9 mouse cellular contexts compared by ENCODE assay signal in genomic region chr9:104079379-104079778, GRCm38 (mm10). TPM values are rescaled to one million over a fixed set of nuclear protein-coding genes. Genes with fewer than 3 reads are reported as not detected.
DNase-seq lines count a peak whose midpoint lies in the region; ATAC-seq lines count a peak whose summit lies in the region.
"Had no signal": no experiment of that assay in that cellular context is flagged by ENCODE, and none has a peak within 500 bp of the region (broad histone marks: within the 10 kb centered on the region; RNA-seq: fewer than 3 reads in every experiment).

No protein-coding gene starts in this region.

- H3K9me3 ChIP-seq in forebrain, embryonic 10.5 days = no peaks in the 10 kb centered on the region
- H3K9me3 ChIP-seq in forebrain, embryonic 15.5 days = no peaks in the 10 kb centered on the region

- no peak overlapping the region for H3K4me2 ChIP-seq in forebrain, embryonic 15.5 days (replicated peaks)

- no peak overlapping the region for H3K27ac ChIP-seq in forebrain, embryonic 10.5 days
- no peak overlapping the region for H3K27ac ChIP-seq in forebrain, embryonic 15.5 days (replicated peaks)

- 50% methylated on average over 5 of the region's 5 CpGs for WGBS in forebrain, embryonic 10.5 days
- 42% methylated on average over 5 of the region's 5 CpGs for WGBS in forebrain, embryonic 15.5 days

- no peak overlapping the region for H3K9ac ChIP-seq in forebrain, embryonic 15.5 days (replicated peaks)

- no peaks in the 10 kb centered on the region for H3K36me3 ChIP-seq in forebrain, embryonic 10.5 days (replicated peaks)
- H3K36me3 ChIP-seq in forebrain, embryonic 15.5 days = peaks cover 2% of the 10 kb centered on the region; the same call in 1 of the 2 replicates

- DNase-seq in forebrain, embryonic 10.5 days (ENCODE audit: extremely low spot score, low spot score) = peak; percentile 58
- peak; percentile 37 for DNase-seq in ovary, postnatal 14 days (ENCODE audit: low spot score)
- DNase-seq in ovary, postnatal 10 days (ENCODE audit: low spot score) = no peak
- peak; percentile 42 for DNase-seq in brain, adult 2 months (ENCODE audit: low read depth, low spot score)
- peak; percentile 36 to 72 for DNase-seq in kidney, adult 8-10 months
- peak; percentile 66 for DNase-seq in lung, postnatal 14 days
- peak; percentile 23 to 59 for DNase-seq in thymus, postnatal 10 days (ENCODE audit: low spot score in 2 of 2)

- no peak for ATAC-seq in forebrain, embryonic 15.5 days (replicated peaks)

- no peaks in the 10 kb centered on the region for H3K27me3 ChIP-seq in forebrain, embryonic 10.5 days (ENCODE audit: poor library complexity, severe bottlenecking)
- no peaks in the 10 kb centered on the region for H3K27me3 ChIP-seq in forebrain, embryonic 15.5 days

- no peaks in the 10 kb centered on the region for H3K4me1 ChIP-seq in forebrain, embryonic 10.5 days
- H3K4me1 ChIP-seq in forebrain, embryonic 15.5 days = no peaks in the 10 kb centered on the region

- no peak overlapping the region for H3K4me3 ChIP-seq in forebrain, embryonic 10.5 days
- H3K4me3 ChIP-seq in forebrain, embryonic 15.5 days = no peak overlapping the region

RNA-seq across cellular contexts. Expression of gene Acad11, which starts 16.2 kb away (rescaled TPM):
- polyA plus RNA-seq in forebrain, embryonic 10.5 days (2016; fragmentation: Nextera tagmentation; extraction: Ambion mirVana) = 8.6 and 9.0 TPM in 2 replicates
- 5.4 and 6.2 TPM in 2 replicates for polyA plus RNA-seq in forebrain, embryonic 15.5 days (2015; fragmentation: Nextera tagmentation; extraction: Ambion mirVana)

RNA-seq across cellular contexts. Expression of gene Uba5, which starts 16.4 kb away (rescaled TPM):
- 42.8 and 43.0 TPM in 2 replicates for polyA plus RNA-seq in forebrain, embryonic 10.5 days (2016; fragmentation: Nextera tagmentation; extraction: Ambion mirVana)
- 64.5 and 68.8 TPM in 2 replicates for polyA plus RNA-seq in forebrain, embryonic 15.5 days (2015; fragmentation: Nextera tagmentation; extraction: Ambion mirVana)

RNA-seq across cellular contexts. Expression of gene Gm28305, which starts 38.9 kb away (rescaled TPM):
- polyA plus RNA-seq in forebrain, embryonic 10.5 days (2016; fragmentation: Nextera tagmentation; extraction: Ambion mirVana) = not detected in 2 replicates
- not detected in 2 replicates for polyA plus RNA-seq in forebrain, embryonic 15.5 days (2015; fragmentation: Nextera tagmentation; extraction: Ambion mirVana)
- polyA plus RNA-seq: stomach, embryonic 14.5 days had no signal

RNA-seq across cellular contexts. Expression of gene Ackr4, which starts 47.4 kb away (rescaled TPM):
- polyA plus RNA-seq in forebrain, embryonic 10.5 days (2016; fragmentation: Nextera tagmentation; extraction: Ambion mirVana) = 0.46 and 0.54 TPM in 2 replicates
- polyA plus RNA-seq in forebrain, embryonic 15.5 days (2015; fragmentation: Nextera tagmentation; extraction: Ambion mirVana) = 0.50 and 0.70 TPM in 2 replicates
